Mouse (Mus musculus): ENCODE data around the gene Gm8871.
"Not testable (repeated sequence)": the region's sequence is repeated elsewhere in the genome, so short reads cannot be mapped to it uniquely, and the experiment has no call there.

The Gm8871 gene

GRCm38 (mm10) chr5:10947505-10947904, at the start of gene Gm8871, which contains the start of gene Gm8857:
Gene Gm8871, plus strand, starts transcription at chr5:10947805.
Gene Gm8857, plus strand, starts transcription at chr5:10947807.
- DNase-seq: not testable (repeated sequence)

- DNase-seq: not testable (repeated sequence)
Measured at GRCm38 (mm10) chr5:10953512-10953911, 5.9 kb downstream of the Gm8871 start.

GRCm38 (mm10) chr5:10958057-10958456, 10.5 kb downstream of the Gm8871 start:
- not testable (repeated sequence) for DNase-seq

Measured in kidney, postnatal 4 days (tissue).